Mouse (Mus musculus) CH12.LX (cell line): ENCODE results near the gene Dusp23. TPM values are rescaled to one million over a fixed set of nuclear protein-coding genes. Genes with fewer than 3 reads are reported as not detected.

Experiments
- DNase-seq: peaks from one replicate; pipeline ENCODE4 v3.0.0-alpha.2; 2013; ENCODE audit errors: extremely low read depth
- H3K27ac ChIP-seq: 2 replicates; pipeline ENCODE4 v1.5.1; 2012; ENCODE audit warnings: low read depth, mild to moderate bottlenecking, control low read depth, moderate library complexity; ENCODE audit not compliant: insufficient read depth
- H3K27me3 ChIP-seq: replicated peaks from 2 replicates; pipeline ENCODE3; 2012; ENCODE audit warnings: inconsistent platforms
- H3K36me3 ChIP-seq, 2 experiments: replicated peaks in 1 of 2; 2 replicates each; pipeline versions ENCODE3 to v1.6.1; 2012; ENCODE audit warnings: inconsistent platforms in 1 of 2, low read length in 1 of 2, mild to moderate bottlenecking in 1 of 2, mixed read lengths in 1 of 2, moderate library complexity in 1 of 2; ENCODE audit not compliant: control insufficient read depth in 1 of 2, insufficient read depth in 1 of 2
- H3K4me1 ChIP-seq, 2 experiments: 2 replicates each; pipeline ENCODE4 v1.6.1; 2012; ENCODE audit warnings: inconsistent platforms in 1 of 2, moderate library complexity in 1 of 2; ENCODE audit not compliant: insufficient read depth in 2 of 2, control insufficient read depth in 1 of 2
- H3K4me2 ChIP-seq: 2 replicates; pipeline ENCODE4 v1.6.1; 2012; ENCODE audit warnings: low read depth, mild to moderate bottlenecking, control low read depth; ENCODE audit not compliant: poor library complexity, insufficient read depth, severe bottlenecking
- H3K4me3 ChIP-seq, 3 experiments: fragments of 150-350 bp in 1 of 3; sonication (generic) in 1 of 3; replicated peaks in 1 of 3; 2 replicates each; pipeline versions ENCODE3 to v1.5.1; 2011 to 2012; ENCODE audit warnings: low read depth in 2 of 3, low read length in 2 of 3, mild to moderate bottlenecking in 2 of 3, moderate library complexity in 2 of 3, control low read depth in 1 of 3, improper control_type of control experiment in 1 of 3, inconsistent platforms in 1 of 3, mixed read lengths in 1 of 3; ENCODE audit not compliant: poor library complexity in 1 of 3
- H3K79me2 ChIP-seq: replicated peaks from 2 replicates; pipeline ENCODE4 v1.6.1; 2012; ENCODE audit warnings: mild to moderate bottlenecking, moderate library complexity; ENCODE audit not compliant: control insufficient read depth, poor library complexity, insufficient read depth, severe bottlenecking; ENCODE audit errors: extremely low read depth
- H3K9ac ChIP-seq: 2 replicates; pipeline ENCODE4 v1.6.1; 2012; ENCODE audit warnings: low read depth, mild to moderate bottlenecking, control low read depth, moderate library complexity; ENCODE audit not compliant: insufficient read depth
- H3K9me3 ChIP-seq: replicated peaks from 2 replicates; pipeline ENCODE3; 2012; ENCODE audit warnings: low read length, inconsistent platforms, mixed read lengths
- CHD2 ChIP-seq: IDR thresholded peaks from 2 replicates; pipeline ENCODE4 v1.6.1; 2011; ENCODE audit warnings: low read length, improper control_type of control experiment
- CTCF ChIP-seq, 2 experiments: IDR thresholded peaks in 1 of 2; conservative IDR thresholded peaks in 1 of 2; 2 replicates each; pipeline ENCODE4 v1.5.1; 2011 to 2012; ENCODE audit warnings: low read depth in 2 of 2, low read length in 2 of 2, improper control_type of control experiment in 1 of 2, inconsistent platforms in 1 of 2, mild to moderate bottlenecking in 1 of 2, moderate library complexity in 1 of 2
- E2F4 ChIP-seq: IDR thresholded peaks from 2 replicates; pipeline ENCODE4 v1.6.1; 2011; ENCODE audit warnings: low read depth, low read length, improper control_type of control experiment; ENCODE audit not compliant: insufficient replicate concordance
- EP300 ChIP-seq: IDR thresholded peaks from 2 replicates; pipeline ENCODE4 v1.6.1; 2011; ENCODE audit warnings: low read length, improper control_type of control experiment
- ETS1 ChIP-seq: conservative IDR thresholded peaks from 2 replicates; pipeline ENCODE4 v1.6.1; 2012; ENCODE audit warnings: low read depth, mild to moderate bottlenecking, inconsistent platforms, low read length, improper control_type of control experiment, moderate library complexity
- JUN ChIP-seq: IDR thresholded peaks from 2 replicates; pipeline ENCODE4 v1.6.1; 2011; ENCODE audit warnings: low read depth, mild to moderate bottlenecking, low read length, improper control_type of control experiment, moderate library complexity; ENCODE audit not compliant: insufficient read depth
- JUND ChIP-seq: conservative IDR thresholded peaks from 2 replicates; pipeline ENCODE4 v1.6.1; 2011; ENCODE audit warnings: low read depth, low read length, improper control_type of control experiment
- KAT2A ChIP-seq: IDR thresholded peaks from 2 replicates; pipeline ENCODE4 v1.6.1; 2012; ENCODE audit warnings: low read length, improper control_type of control experiment, inconsistent platforms; ENCODE audit not compliant: insufficient replicate concordance
- MAFK ChIP-seq: IDR thresholded peaks from 2 replicates; pipeline ENCODE4 v1.6.1; 2011; ENCODE audit warnings: low read length, improper control_type of control experiment; ENCODE audit not compliant: insufficient replicate concordance
- MAX ChIP-seq: IDR thresholded peaks from 2 replicates; pipeline ENCODE4 v1.6.1; 2011; ENCODE audit warnings: low read length, improper control_type of control experiment
- MEF2A ChIP-seq: IDR thresholded peaks from 2 replicates; pipeline ENCODE4 v1.6.1; 2014; ENCODE audit warnings: low read depth, mild to moderate bottlenecking, inconsistent platforms, low read length, improper control_type of control experiment, borderline replicate concordance
- MYC ChIP-seq: IDR thresholded peaks from 2 replicates; pipeline ENCODE4 v1.6.1; 2011; ENCODE audit warnings: low read depth, mild to moderate bottlenecking, improper control_type of control experiment, low read length
- NELFE ChIP-seq: IDR thresholded peaks from 2 replicates; pipeline ENCODE4 v1.6.1; 2011; ENCODE audit warnings: low read depth, low read length, improper control_type of control experiment
- NRF1 ChIP-seq: IDR thresholded peaks from 2 replicates; pipeline ENCODE4 v1.6.1; 2014; ENCODE audit warnings: low read depth, mild to moderate bottlenecking, inconsistent platforms, low read length, improper control_type of control experiment, moderate library complexity
- RAD21 ChIP-seq: IDR thresholded peaks from 2 replicates; pipeline ENCODE4 v1.6.1; 2011; ENCODE audit warnings: low read depth, mild to moderate bottlenecking, low read length, improper control_type of control experiment, moderate library complexity
- SMC3 ChIP-seq: IDR thresholded peaks from 2 replicates; pipeline ENCODE4 v1.6.1; 2011; ENCODE audit warnings: low read depth, low read length, improper control_type of control experiment
- TBP ChIP-seq: conservative IDR thresholded peaks from 2 replicates; pipeline ENCODE4 v1.6.1; 2011; ENCODE audit warnings: low read depth, low read length, improper control_type of control experiment
- dilution Hi-C: fragments of 300-500 bp; cut with MboI; formaldehyde crosslinking; loops from 2 replicates; pipeline ENCODE4 v1.14.3; 2020; ENCODE audit warnings: low sequenced_read_pairs; ENCODE audit not compliant: extremely low pct_unique_long_range_greater_than_20kb, extremely low pct_ligation_motif_present
- in situ Hi-C: fragments of 300-500 bp; cut with MboI; formaldehyde crosslinking; loops from 3 replicates; pipeline ENCODE4 v1.14.3; 2019; ENCODE audit warnings: low sequenced_read_pairs, low pct_ligation_motif_present, low pct_unique_long_range_greater_than_20kb, mixed read lengths
- polyA plus RNA-seq: library from polyadenylated mRNA; unstranded; fragments of >175 nt; gene quantifications from 2 replicates; pipeline ENCODE4 v1.2.1, GENCODE M21; 2012; ENCODE audit warnings: low read depth; ENCODE audit not compliant: insufficient read length
- total RNA-seq, 2 experiments: library from RNA; depleted of rRNA; stranded (reverse); fragments of 300-350 nt in 1 of 2; fragments of >200 nt in 1 of 2; gene quantifications; 2 replicates each; pipeline ENCODE4 v1.2.3; 2012 to 2014

The Dusp23 gene
- total and polyA plus RNA-seq, 3 experiments = 0.30 to 1.7 (median 0.85) TPM

GRCm38 (mm10) chr1:172593956-172594355, 38.8 kb downstream of the Dusp23 start:
- dilution Hi-C loops = no loop called here
- Histone ChIP-seq H3K4me3 (no peak overlapping the region), H3K79me2 (no peaks in the 10 kb centered on the region)
- in situ Hi-C loops = no loop called here
- TF ChIP-seq SMC3 (no peak), MAFK (no peak), RAD21 (no peak), MEF2A (no peak), EP300 (no peak), E2F4 (no peak), NRF1 (no peak), ETS1 (no peak), TBP (no peak), NELFE (no peak), KAT2A (no peak), JUND (no peak), CHD2 (no peak), MAX (no peak), MYC (no peak), CTCF (conservative IDR thresholded peaks at IDR 0.05 in 1 of 2, IDR thresholded peaks at IDR 0.05 in 1 of 2; ENCODE audit: low read depth in 2 of 2, low read length in 2 of 2) (no peak), JUN (no peak)
- TF ChIP-seq, all 38 proteins: peak for 0
- Histone ChIP-seq H3K36me3 (no peaks in the 10 kb centered on the region), H3K4me2 (no peak overlapping the region), H3K4me1 (peaks cover 8 to 16% of the 10 kb centered on the region in 2 experiments), H3K9ac (no peak overlapping the region), H3K9me3 (no peaks in the 10 kb centered on the region), H3K27ac (no peak overlapping the region), H3K27me3 (peaks cover 13% of the 10 kb centered on the region)
- no peak for DNase-seq

- Histone ChIP-seq H3K27ac (no peak overlapping the region), H3K9ac (no peak overlapping the region), H3K79me2 (no peaks in the 10 kb centered on the region), H3K36me3 (no peaks in the 10 kb centered on the region), H3K27me3 (peaks cover 7% of the 10 kb centered on the region), H3K4me2 (no peak overlapping the region), H3K4me1 (peaks cover 8 to 16% of the 10 kb centered on the region in 2 experiments), H3K4me3 (no peak overlapping the region), H3K9me3 (no peaks in the 10 kb centered on the region)
- in situ Hi-C loops (no loop called here), dilution Hi-C loops (no loop called here)
- no peak for TF ChIP-seq ETS1
- DNase-seq = no peak
Observed at GRCm38 (mm10) chr1:172593321-172593720, 39.4 kb downstream of the Dusp23 start.
